Mouse (Mus musculus): Measurements from ENCODE around the gene Palm. TPM values are rescaled to one million over a fixed set of nuclear protein-coding genes. Genes with fewer than 3 reads are reported as not detected.
A peak's percentile ranks its signal among the peaks of the same experiment; 100 is the strongest.

The Palm gene
- polyA plus RNA-seq, 1 experiment from 2014 or later: 184 TPM

- H3K4me2 ChIP-seq: peak within 1 kb of the TSS; percentile 43
- no peak within 1 kb of the TSS for H3K27ac ChIP-seq
- no peak for ATAC-seq (ENCODE audit: low FRiP score)
- H3K4me3 ChIP-seq (replicated peaks): peak within 1 kb of the TSS; percentile 24
- H3K9me3 ChIP-seq: no peaks in the 10 kb centered on the region
- H3K27me3 ChIP-seq: peaks cover 63% of the 10 kb centered on the region
- H3K4me1 ChIP-seq: peaks cover 29% of the 10 kb centered on the region
- H3K9ac ChIP-seq: peak within 1 kb of the TSS; percentile 13; the same call in 1 of the 2 replicates
- WGBS: 2% methylated on average over 39 of the region's 39 CpGs
- no peaks in the 10 kb centered on the region for H3K36me3 ChIP-seq (replicated peaks)
Measured at GRCm38 (mm10) chr10:79777103-79777531, 16.3 kb upstream of the Palm start, which contains the start of gene Fstl3. TSS of gene Fstl3 (plus strand) at chr10:79777272.

- H3K9ac ChIP-seq: no peak overlapping the region
- WGBS: 11% methylated on average over 15 of the region's 15 CpGs
- ATAC-seq (ENCODE audit: low FRiP score): no peak
- no peak overlapping the region for H3K27ac ChIP-seq
- H3K27me3 ChIP-seq: peaks cover 71% of the 10 kb centered on the region
- no peaks in the 10 kb centered on the region for H3K9me3 ChIP-seq
- H3K4me3 ChIP-seq (replicated peaks): 0 out of 2 replicates have a peak overlapping the region, but pooled peaks have one; percentile 8
- H3K4me1 ChIP-seq: peaks cover 29% of the 10 kb centered on the region
- no peak overlapping the region for H3K4me2 ChIP-seq
- H3K36me3 ChIP-seq (replicated peaks): no peaks in the 10 kb centered on the region
Measured at GRCm38 (mm10) chr10:79778006-79778405, 15.4 kb upstream of the Palm start.

- Histone ChIP-seq H3K4me3 (replicated peaks) (no peak overlapping the region), H3K36me3 (replicated peaks) (no peaks in the 10 kb centered on the region), H3K27me3 (peaks cover 79% of the 10 kb centered on the region), H3K9ac (no peak overlapping the region), H3K27ac (no peak overlapping the region), H3K9me3 (no peaks in the 10 kb centered on the region), H3K4me1 (peaks cover 29% of the 10 kb centered on the region), H3K4me2 (no peak overlapping the region; the same call in 1 of the 2 replicates)
- 19% methylated on average over 2 of the region's 2 CpGs for WGBS
- no peak for ATAC-seq (ENCODE audit: low FRiP score)
Measured at GRCm38 (mm10) chr10:79779193-79779592, 14.2 kb upstream of the Palm start.

- no peaks in the 10 kb centered on the region for H3K36me3 ChIP-seq (replicated peaks)
- H3K4me3 ChIP-seq (replicated peaks): peak overlapping the region; percentile 38
- H3K27ac ChIP-seq: no peak overlapping the region
- WGBS: 2% methylated on average over 55 of the region's 55 CpGs
- peaks cover 29% of the 10 kb centered on the region for H3K4me1 ChIP-seq
- H3K4me2 ChIP-seq: peak overlapping the region; percentile 64
- ATAC-seq (ENCODE audit: low FRiP score): peak; percentile 88
- H3K9me3 ChIP-seq: no peaks in the 10 kb centered on the region
- H3K9ac ChIP-seq: no peak overlapping the region
- peaks cover 86% of the 10 kb centered on the region for H3K27me3 ChIP-seq
Measured at GRCm38 (mm10) chr10:79779784-79780663, 13.3 kb upstream of the Palm start.

GRCm38 (mm10) chr10:79780664-79781015, 12.7 kb upstream of the Palm start:
- Histone ChIP-seq H3K4me1 (peaks cover 29% of the 10 kb centered on the region), H3K9me3 (no peaks in the 10 kb centered on the region), H3K36me3 (replicated peaks) (no peaks in the 10 kb centered on the region), H3K9ac (no peak overlapping the region), H3K4me3 (replicated peaks) (peak overlapping the region; percentile 38), H3K27me3 (peaks cover 89% of the 10 kb centered on the region), H3K4me2 (peak overlapping the region; percentile 64), H3K27ac (no peak overlapping the region)
- WGBS: under 1% methylated on average over 13 of the region's 13 CpGs
- no peak for ATAC-seq (ENCODE audit: low FRiP score)

- H3K4me2 ChIP-seq: peak overlapping the region; percentile 64
- H3K9me3 ChIP-seq: no peaks in the 10 kb centered on the region
- ATAC-seq (ENCODE audit: low FRiP score): no peak
- peak overlapping the region; percentile 38 for H3K4me3 ChIP-seq (replicated peaks)
- H3K9ac ChIP-seq: no peak overlapping the region
- WGBS: 26% methylated on average over 21 of the region's 21 CpGs
- H3K4me1 ChIP-seq: peaks cover 29% of the 10 kb centered on the region
- H3K27ac ChIP-seq: no peak overlapping the region
- no peaks in the 10 kb centered on the region for H3K36me3 ChIP-seq (replicated peaks)
- peaks cover 86% of the 10 kb centered on the region for H3K27me3 ChIP-seq
Measured at GRCm38 (mm10) chr10:79781139-79781538, 12.2 kb upstream of the Palm start.

- Histone ChIP-seq H3K4me1 (peaks cover 28% of the 10 kb centered on the region), H3K27ac (no peak overlapping the region), H3K4me3 (replicated peaks) (no peak overlapping the region), H3K4me2 (no peak overlapping the region), H3K36me3 (replicated peaks) (no peaks in the 10 kb centered on the region), H3K9me3 (no peaks in the 10 kb centered on the region), H3K9ac (no peak overlapping the region), H3K27me3 (peaks cover 78% of the 10 kb centered on the region)
- 51% methylated on average over 5 of the region's 5 CpGs for WGBS
- ATAC-seq (ENCODE audit: low FRiP score): no peak
Measured at GRCm38 (mm10) chr10:79781956-79782355, 11.4 kb upstream of the Palm start.

- no peaks in the 10 kb centered on the region for H3K9me3 ChIP-seq
- H3K9ac ChIP-seq: no peak overlapping the region
- no peak overlapping the region for H3K4me3 ChIP-seq (replicated peaks)
- no peak for ATAC-seq (ENCODE audit: low FRiP score)
- no peak overlapping the region for H3K4me2 ChIP-seq
- WGBS: 66% methylated on average over 7 of the region's 7 CpGs
- no peak overlapping the region for H3K27ac ChIP-seq
- H3K27me3 ChIP-seq: peaks cover 67% of the 10 kb centered on the region
- H3K36me3 ChIP-seq (replicated peaks): no peaks in the 10 kb centered on the region
- peaks cover 18% of the 10 kb centered on the region for H3K4me1 ChIP-seq
Measured at GRCm38 (mm10) chr10:79783050-79783449, 10.3 kb upstream of the Palm start.

GRCm38 (mm10) chr10:79783920-79784800, 9.2 kb upstream of the Palm start:
- Histone ChIP-seq H3K27ac (no peak overlapping the region), H3K4me3 (replicated peaks) (no peak overlapping the region), H3K4me2 (no peak overlapping the region), H3K4me1 (peaks cover 16% of the 10 kb centered on the region), H3K9me3 (no peaks in the 10 kb centered on the region), H3K27me3 (peaks cover 59% of the 10 kb centered on the region), H3K36me3 (replicated peaks) (no peaks in the 10 kb centered on the region), H3K9ac (no peak overlapping the region)
- no peak for ATAC-seq (ENCODE audit: low FRiP score)
- 36% methylated on average over 27 of the region's 27 CpGs for WGBS

- no peaks in the 10 kb centered on the region for H3K9me3 ChIP-seq
- 0 out of 2 replicates have a peak, but pooled peaks cover 4% of the 10 kb centered on the region for H3K4me1 ChIP-seq
- H3K27me3 ChIP-seq: peaks cover 16% of the 10 kb centered on the region
- no peak overlapping the region for H3K9ac ChIP-seq
- no peak for ATAC-seq (ENCODE audit: low FRiP score)
- no peak overlapping the region for H3K4me3 ChIP-seq (replicated peaks)
- WGBS: 37% methylated on average over 7 of the region's 7 CpGs
- H3K4me2 ChIP-seq: no peak overlapping the region
- H3K27ac ChIP-seq: no peak overlapping the region
- no peaks in the 10 kb centered on the region for H3K36me3 ChIP-seq (replicated peaks)
Measured at GRCm38 (mm10) chr10:79788386-79789158, 4.8 kb upstream of the Palm start.

GRCm38 (mm10) chr10:79789581-79789980, 3.8 kb upstream of the Palm start:
- 74% methylated on average over 2 of the region's 2 CpGs for WGBS
- H3K27ac ChIP-seq: no peak overlapping the region

More at GRCm38 (mm10) chr10:79789581-79789980, 3.8 kb upstream of the Palm start:
- H3K4me3 ChIP-seq (replicated peaks): no peak overlapping the region
- H3K9ac ChIP-seq: no peak overlapping the region
- peaks cover 11% of the 10 kb centered on the region for H3K4me1 ChIP-seq
- H3K4me2 ChIP-seq: no peak overlapping the region
- H3K27me3 ChIP-seq: peaks cover 11% of the 10 kb centered on the region
- ATAC-seq (ENCODE audit: low FRiP score): no peak
- no peaks in the 10 kb centered on the region for H3K36me3 ChIP-seq (replicated peaks)
- H3K9me3 ChIP-seq: no peaks in the 10 kb centered on the region
